In the genomic region with DNA sequence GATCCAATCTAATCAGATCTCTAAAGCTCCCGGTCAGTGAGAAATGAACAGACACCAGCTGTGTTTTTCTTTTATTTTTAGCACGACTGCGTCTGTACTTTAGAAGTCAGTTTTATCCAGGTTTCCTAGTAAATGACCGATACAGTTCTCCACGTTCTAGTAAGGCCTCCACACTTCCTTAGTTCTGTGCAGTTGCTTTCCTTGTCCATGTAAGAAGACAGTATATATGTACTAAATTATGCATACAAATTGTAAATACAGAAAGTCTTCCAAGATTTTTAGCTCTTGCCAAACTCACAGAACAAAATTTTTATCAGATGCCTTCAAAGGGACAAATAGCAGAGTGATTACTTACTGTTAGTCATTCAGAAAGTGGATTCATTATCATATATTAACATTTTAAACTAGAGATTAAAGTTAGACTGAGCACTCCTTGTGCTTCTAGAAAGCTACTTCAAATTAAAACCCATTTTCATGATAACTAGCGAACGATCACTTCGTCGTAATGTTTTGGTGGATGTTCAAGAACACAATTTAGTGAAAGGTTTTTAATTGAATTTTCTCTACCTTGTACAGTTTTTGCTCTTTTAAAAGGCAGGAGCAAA, we compare ENCODE assay signal across 19 mouse cellular contexts. TPM values are rescaled to one million over a fixed set of nuclear protein-coding genes. Genes with fewer than 3 reads are reported as not detected.
DNase-seq lines count a peak whose midpoint lies in the region; ATAC-seq and TF ChIP-seq lines count a peak whose summit lies in the region.
"Had no signal": no experiment of that assay in that cellular context is flagged by ENCODE, and none has a peak within 500 bp of the region (broad histone marks: within the 10 kb centered on the region; RNA-seq: fewer than 3 reads in every experiment).

No protein-coding gene starts in this region.

- H3K9ac ChIP-seq in forebrain, embryonic 14.5 days (ENCODE audit: low read length), result no peak overlapping the region
- no peak overlapping the region for H3K9ac ChIP-seq in forebrain, postnatal 0 days
- H3K9ac ChIP-seq: embryonic facial prominence, embryonic 12.5 days had no signal

- ATAC-seq in forebrain, embryonic 14.5 days, result peak; percentile 52
- peak; percentile 66 for ATAC-seq in frontal cortex, adult (ENCODE audit: low TSS enrichment)
- peak; percentile 40; the same call in 1 of the 2 replicates for ATAC-seq in forebrain, postnatal 0 days

- TF ChIP-seq POLR2A in brain, embryonic 14.5 days (IDR thresholded peaks at IDR 0.05; ENCODE audit: borderline replicate concordance, extremely low read depth, insufficient read depth, insufficient read length, poor library complexity, severe bottlenecking), result no peak

- no peak overlapping the region for H3K27ac ChIP-seq in forebrain, embryonic 14.5 days (ENCODE audit: low read depth, low read length)
- H3K27ac ChIP-seq in forebrain, embryonic 10.5 days, result no peak overlapping the region
- H3K27ac ChIP-seq in forebrain, postnatal 0 days (ENCODE audit: low read depth, low read length), result no peak overlapping the region
- H3K27ac ChIP-seq: embryonic facial prominence, embryonic 10.5 days; embryonic facial prominence, embryonic 12.5 days had no signal

- no peak overlapping the region for H3K4me3 ChIP-seq in forebrain, embryonic 14.5 days (ENCODE audit: low read depth, low read length)
- no peak overlapping the region for H3K4me3 ChIP-seq in forebrain, embryonic 10.5 days
- H3K4me3 ChIP-seq in forebrain, postnatal 0 days (ENCODE audit: low read depth, low read length), result no peak overlapping the region
- H3K4me3 ChIP-seq: embryonic facial prominence, embryonic 10.5 days; embryonic facial prominence, embryonic 12.5 days had no signal

- no peaks in the 10 kb centered on the region for H3K36me3 ChIP-seq in forebrain, embryonic 14.5 days (ENCODE audit: control insufficient read depth, insufficient read depth, low read length)
- no peaks in the 10 kb centered on the region for H3K36me3 ChIP-seq in forebrain, embryonic 10.5 days (replicated peaks)
- no peaks in the 10 kb centered on the region for H3K36me3 ChIP-seq in forebrain, postnatal 0 days (ENCODE audit: insufficient read depth)
- H3K36me3 ChIP-seq: embryonic facial prominence, embryonic 10.5 days; embryonic facial prominence, embryonic 12.5 days had no signal

- WGBS in forebrain, embryonic 14.5 days, result 30% methylated on average over 9 of the region's 9 CpGs
- WGBS in forebrain, embryonic 10.5 days, result 85% methylated on average over 9 of the region's 9 CpGs
- 26% methylated on average over 9 of the region's 9 CpGs for WGBS in forebrain, postnatal 0 days

- H3K9me3 ChIP-seq in forebrain, embryonic 14.5 days (replicated peaks; ENCODE audit: control insufficient read depth, low read length), result no peaks in the 10 kb centered on the region
- no peaks in the 10 kb centered on the region for H3K9me3 ChIP-seq in forebrain, embryonic 10.5 days
- H3K9me3 ChIP-seq in forebrain, postnatal 0 days (ENCODE audit: low read length), result no peaks in the 10 kb centered on the region
- H3K9me3 ChIP-seq: embryonic facial prominence, embryonic 10.5 days; embryonic facial prominence, embryonic 12.5 days had no signal

- peak; percentile 37 for DNase-seq in forebrain, embryonic 14.5 days (ENCODE audit: low spot score)
- DNase-seq in forebrain, embryonic 10.5 days (ENCODE audit: extremely low spot score, low spot score), result no peak
- no peak for DNase-seq in frontal cortex, adult 2 months (ENCODE audit: extremely low spot score in 1 of 2, low spot score in 1 of 2)
- peak; percentile 34 for DNase-seq in brain, embryonic 14.5 days (ENCODE audit: low read depth)
- no peak for DNase-seq in forebrain, postnatal 0 days
- no peak for DNase-seq in natural killer cell, adult 2 months (ENCODE audit: low spot score in 2 of 2)
- no peak for DNase-seq in layer of hippocampus, postnatal 10 days (ENCODE audit: low spot score in 2 of 2)
- DNase-seq: adrenal gland, adult 2 months; adrenal gland, postnatal 10 days; adrenal gland, postnatal 25 days; cerebellum, adult 11 months; cerebellum, adult 18-20 months; cerebellum, adult 8-10 months; cerebellum, adult 9-11 months; cerebellum, postnatal 14 days; cerebellum, postnatal 36 days had no signal

- no peaks in the 10 kb centered on the region for H3K4me1 ChIP-seq in forebrain, embryonic 14.5 days (ENCODE audit: control insufficient read depth, insufficient read depth, low read length)
- no peaks in the 10 kb centered on the region for H3K4me1 ChIP-seq in forebrain, embryonic 10.5 days
- no peaks in the 10 kb centered on the region for H3K4me1 ChIP-seq in forebrain, postnatal 0 days (ENCODE audit: insufficient read depth)
- H3K4me1 ChIP-seq: embryonic facial prominence, embryonic 10.5 days had no signal

- H3K4me2 ChIP-seq in forebrain, embryonic 14.5 days (ENCODE audit: low read length), result no peak overlapping the region
- no peak overlapping the region for H3K4me2 ChIP-seq in forebrain, postnatal 0 days (ENCODE audit: low read depth)
- H3K4me2 ChIP-seq: embryonic facial prominence, embryonic 12.5 days had no signal

- TF ChIP-seq CTCF in brain, embryonic 14.5 days (IDR thresholded peaks at IDR 0.05; ENCODE audit: borderline replicate concordance, extremely low read depth, insufficient read depth, insufficient read length), result no peak
- no peak for TF ChIP-seq CTCF in forebrain, postnatal 0 days (IDR thresholded peaks at IDR 0.05; ENCODE audit: low read depth)

- H3K27me3 ChIP-seq in forebrain, embryonic 14.5 days (replicated peaks; ENCODE audit: control insufficient read depth, insufficient read depth, low read length), result no peaks in the 10 kb centered on the region
- H3K27me3 ChIP-seq in forebrain, embryonic 10.5 days (ENCODE audit: poor library complexity, severe bottlenecking), result no peaks in the 10 kb centered on the region
- no peaks in the 10 kb centered on the region for H3K27me3 ChIP-seq in forebrain, postnatal 0 days (ENCODE audit: insufficient read depth, low read length)
- H3K27me3 ChIP-seq: embryonic facial prominence, embryonic 12.5 days had no signal

RNA-seq across cellular contexts. Expression of a gene that starts 41.8 kb away (rescaled TPM):
- polyA plus RNA-seq in forebrain, embryonic 14.5 days (2014; fragmentation: Nextera tagmentation; extraction: Ambion mirVana), result 35.5 and 46.0 TPM in 2 replicates
- polyA plus RNA-seq in forebrain, embryonic 10.5 days (2016; fragmentation: Nextera tagmentation; extraction: Ambion mirVana), result 55.0 and 56.0 TPM in 2 replicates
- polyA plus RNA-seq in frontal cortex, adult 2 months (2012; rRNA removed), result 205 and 223 TPM in 2 replicates
- 37.5 and 54.7 TPM in 2 replicates for polyA plus RNA-seq in brain, embryonic 14.5 days (2012; rRNA removed)
- total RNA-seq in forebrain, postnatal 0 days (2014; rRNA removed), result 83.6 and 88.5 TPM in 2 replicates
- polyA plus RNA-seq in forebrain, postnatal 0 days (2015; fragmentation: Nextera tagmentation; extraction: Ambion mirVana), result 48.5 and 63.9 TPM in 2 replicates
- 100 to 1,000 TPM; 223 to 233 TPM for total RNA-seq in layer of hippocampus, postnatal 10 days (2021)

Comparison
In these comparisons a context has a peak if more than half of its experiments do, and no peak if none do; other contexts are left out.
1. DNase-seq: peak in forebrain, embryonic 14.5 days (single experiment) and brain, embryonic 14.5 days (single experiment); none in forebrain, embryonic 10.5 days (single experiment), frontal cortex, adult 2 months (0 of 2), forebrain, postnatal 0 days (single experiment), natural killer cell, adult 2 months (0 of 2) and layer of hippocampus, postnatal 10 days (0 of 2).
2. Peak in every context shown above with its lines, with median percentiles within 50 percentile points of each other: ATAC-seq.